Mouse (Mus musculus) liver, embryonic 14.5 days (tissue): ENCODE results near the gene Spryd3.

Experiments
- CTCF ChIP-seq: IDR thresholded peaks from 2 replicates; pipeline ENCODE4 v1.5.1; 2016; ENCODE audit warnings: antibody characterized with exemption, low read depth, control low read depth
- EP300 ChIP-seq: IDR thresholded peaks from 2 replicates; pipeline ENCODE4 v1.6.1; 2016; ENCODE audit warnings: antibody characterized with exemption, low read depth

- TF ChIP-seq CTCF = no peak
- no peak for TF ChIP-seq EP300
Observed at GRCm38 (mm10) chr15:102099260-102099659, 36.8 kb downstream of the Spryd3 start.
